Mouse (Mus musculus): Measurements from ENCODE around the gene Ldhc. TPM values are rescaled to one million over a fixed set of nuclear protein-coding genes. Genes with fewer than 3 reads are reported as not detected.

The Ldhc gene
- polyA plus RNA-seq, 1 experiment from 2014 or later, result 0.10 TPM

- peaks cover 19% of the 10 kb centered on the region for H3K27me3 ChIP-seq (ENCODE audit: low read depth, poor library complexity, severe bottlenecking)
- H3K4me1 ChIP-seq, result peaks cover 22% of the 10 kb centered on the region
- no peak overlapping the region for H3K27ac ChIP-seq
- 78% methylated on average over 5 of the region's 5 CpGs for whole genome bisulfite sequencing
- no peaks in the 10 kb centered on the region for H3K9me3 ChIP-seq (replicated peaks)
- no peak for DNase-seq (ENCODE audit: low spot score)
- H3K36me3 ChIP-seq, result no peaks in the 10 kb centered on the region
- no peak overlapping the region for H3K4me3 ChIP-seq
These were observed 24.6 kb upstream of the Ldhc start for GRCm38 (mm10) chr7:46836357-46836756.

- H3K27me3 ChIP-seq (ENCODE audit: low read depth, poor library complexity, severe bottlenecking), result peaks cover 26% of the 10 kb centered on the region
These were observed 23.9 kb upstream of the Ldhc start for GRCm38 (mm10) chr7:46837073-46837472.

GRCm38 (mm10) chr7:46838104-46838671 lies 22.8 kb upstream of the Ldhc start:
- 2% methylated on average over 9 of the region's 9 CpGs for WGBS
- H3K4me1 ChIP-seq, result peaks cover 22% of the 10 kb centered on the region
- peak; percentile 46 for DNase-seq (ENCODE audit: low spot score)
- H3K4me3 ChIP-seq, result no peak overlapping the region; the same call in none of the 2 replicates
- peaks cover 36% of the 10 kb centered on the region for H3K27me3 ChIP-seq (ENCODE audit: low read depth, poor library complexity, severe bottlenecking)
- no peaks in the 10 kb centered on the region for H3K36me3 ChIP-seq
- H3K27ac ChIP-seq, result peak overlapping the region; percentile 64
- no peaks in the 10 kb centered on the region for H3K9me3 ChIP-seq (replicated peaks)

More at GRCm38 (mm10) chr7:46837073-46837472, 23.9 kb upstream of the Ldhc start:
- 36% methylated on average over 5 of the region's 5 CpGs for WGBS
- no peak overlapping the region for H3K4me3 ChIP-seq
- no peak for DNase-seq (ENCODE audit: low spot score)
- no peak overlapping the region for H3K27ac ChIP-seq
- H3K36me3 ChIP-seq, result no peaks in the 10 kb centered on the region
- H3K4me1 ChIP-seq, result peaks cover 22% of the 10 kb centered on the region
- H3K9me3 ChIP-seq (replicated peaks), result no peaks in the 10 kb centered on the region

GRCm38 (mm10) chr7:46838891-46839302 lies 22.1 kb upstream of the Ldhc start:
- WGBS, result 5% methylated on average over 8 of the region's 8 CpGs
- H3K4me1 ChIP-seq, result peaks cover 22% of the 10 kb centered on the region
- no peaks in the 10 kb centered on the region for H3K36me3 ChIP-seq
- no peaks in the 10 kb centered on the region for H3K9me3 ChIP-seq (replicated peaks)
- peak overlapping the region; percentile 53; the same call in 1 of the 2 replicates for H3K27ac ChIP-seq
- H3K4me3 ChIP-seq, result no peak overlapping the region; the same call in 1 of the 2 replicates
- no peak for DNase-seq (ENCODE audit: low spot score)
- peaks cover 36% of the 10 kb centered on the region for H3K27me3 ChIP-seq (ENCODE audit: low read depth, poor library complexity, severe bottlenecking)

- no peaks in the 10 kb centered on the region for H3K36me3 ChIP-seq
- WGBS, result 18% methylated on average over 7 of the region's 7 CpGs
- H3K9me3 ChIP-seq (replicated peaks), result no peaks in the 10 kb centered on the region
- peaks cover 36% of the 10 kb centered on the region for H3K27me3 ChIP-seq (ENCODE audit: low read depth, poor library complexity, severe bottlenecking)
- H3K4me3 ChIP-seq, result no peak overlapping the region
- no peak overlapping the region for H3K27ac ChIP-seq
- no peak for DNase-seq (ENCODE audit: low spot score)
- H3K4me1 ChIP-seq, result peaks cover 22% of the 10 kb centered on the region
These were observed 21.6 kb upstream of the Ldhc start for GRCm38 (mm10) chr7:46839446-46839845.

GRCm38 (mm10) chr7:46839861-46840260 lies 21.1 kb upstream of the Ldhc start:
- DNase-seq (ENCODE audit: low spot score), result no peak
- peaks cover 36% of the 10 kb centered on the region for H3K27me3 ChIP-seq (ENCODE audit: low read depth, poor library complexity, severe bottlenecking)
- no peaks in the 10 kb centered on the region for H3K9me3 ChIP-seq (replicated peaks)
- 63% methylated on average over 5 of the region's 5 CpGs for WGBS
- H3K4me3 ChIP-seq, result no peak overlapping the region
- peaks cover 24% of the 10 kb centered on the region for H3K4me1 ChIP-seq
- no peaks in the 10 kb centered on the region for H3K36me3 ChIP-seq
- no peak overlapping the region for H3K27ac ChIP-seq

- Histone ChIP-seq H3K4me3 (no peak overlapping the region), H3K9me3 (replicated peaks) (no peaks in the 10 kb centered on the region), H3K27ac (no peak overlapping the region), H3K4me1 (peaks cover 29% of the 10 kb centered on the region), H3K27me3 (ENCODE audit: low read depth, poor library complexity, severe bottlenecking) (peaks cover 36% of the 10 kb centered on the region), H3K36me3 (no peaks in the 10 kb centered on the region)
- DNase-seq (ENCODE audit: low spot score), result no peak
- 38% methylated on average over 4 of the region's 4 CpGs for WGBS
These were observed 20.7 kb upstream of the Ldhc start for GRCm38 (mm10) chr7:46840326-46840725.

GRCm38 (mm10) chr7:46840787-46841525 lies 20.0 kb upstream of the Ldhc start, which contains the start of gene Ldha:
Gene Ldha, plus strand, starts transcription at chr7:46841475.
- Histone ChIP-seq H3K4me1 (peaks cover 30% of the 10 kb centered on the region), H3K36me3 (no peaks in the 10 kb centered on the region), H3K4me3 (no peak within 1 kb of the TSS), H3K27me3 (ENCODE audit: low read depth, poor library complexity, severe bottlenecking) (peaks cover 36% of the 10 kb centered on the region), H3K9me3 (replicated peaks) (no peaks in the 10 kb centered on the region), H3K27ac (no peak within 1 kb of the TSS)
- DNase-seq (ENCODE audit: low spot score), result no peak
- WGBS, result 10% methylated on average over 6 of the region's 6 CpGs

- DNase-seq (ENCODE audit: low spot score), result no peak
- no peak overlapping the region for H3K4me3 ChIP-seq
- peaks cover 38% of the 10 kb centered on the region for H3K4me1 ChIP-seq
These were observed 18.7 kb upstream of the Ldhc start for GRCm38 (mm10) chr7:46842278-46842677.

GRCm38 (mm10) chr7:46843576-46843975 lies 17.4 kb upstream of the Ldhc start:
- peaks cover 36% of the 10 kb centered on the region for H3K27me3 ChIP-seq (ENCODE audit: low read depth, poor library complexity, severe bottlenecking)
- peaks cover 29% of the 10 kb centered on the region for H3K4me1 ChIP-seq
- H3K4me3 ChIP-seq, result no peak overlapping the region
- 89% methylated on average over 4 of the region's 4 CpGs for WGBS
- no peaks in the 10 kb centered on the region for H3K9me3 ChIP-seq (replicated peaks)
- DNase-seq (ENCODE audit: low spot score), result no peak
- peaks cover 16% of the 10 kb centered on the region for H3K36me3 ChIP-seq
- peak overlapping the region; percentile 17; the same call in 1 of the 2 replicates for H3K27ac ChIP-seq

More at GRCm38 (mm10) chr7:46842278-46842677, 18.7 kb upstream of the Ldhc start:
- H3K9me3 ChIP-seq (replicated peaks), result no peaks in the 10 kb centered on the region
- WGBS, result 27% methylated on average over 5 of the region's 5 CpGs
- H3K36me3 ChIP-seq, result peaks cover 3% of the 10 kb centered on the region
- H3K27me3 ChIP-seq (ENCODE audit: low read depth, poor library complexity, severe bottlenecking), result peaks cover 36% of the 10 kb centered on the region
- no peak overlapping the region for H3K27ac ChIP-seq

- peak overlapping the region; percentile 98 for H3K27ac ChIP-seq
- H3K9me3 ChIP-seq (replicated peaks), result no peaks in the 10 kb centered on the region
- peaks cover 27% of the 10 kb centered on the region for H3K27me3 ChIP-seq (ENCODE audit: low read depth, poor library complexity, severe bottlenecking)
- WGBS, result 1% methylated on average over 51 of the region's 51 CpGs
- DNase-seq (ENCODE audit: low spot score), result peak; percentile 97
- H3K4me1 ChIP-seq, result peaks cover 17% of the 10 kb centered on the region
- peaks cover 34% of the 10 kb centered on the region for H3K36me3 ChIP-seq
- H3K4me3 ChIP-seq, result peak overlapping the region; percentile 92
These were observed 15.6 kb upstream of the Ldhc start for GRCm38 (mm10) chr7:46845211-46845977.

- peak overlapping the region; percentile 92 for H3K4me3 ChIP-seq
- H3K27ac ChIP-seq, result peak overlapping the region; percentile 98
- H3K36me3 ChIP-seq, result peaks cover 40% of the 10 kb centered on the region
- H3K9me3 ChIP-seq (replicated peaks), result no peaks in the 10 kb centered on the region
- DNase-seq (ENCODE audit: low spot score), result no peak
- under 1% methylated on average over 36 of the region's 36 CpGs for WGBS
- peaks cover 17% of the 10 kb centered on the region for H3K4me1 ChIP-seq
- peaks cover 21% of the 10 kb centered on the region for H3K27me3 ChIP-seq (ENCODE audit: low read depth, poor library complexity, severe bottlenecking)
These were observed 15.0 kb upstream of the Ldhc start for GRCm38 (mm10) chr7:46845978-46846485.

Data from limb, embryonic 10.5 days (tissue).